Mouse (Mus musculus) small intestine, adult 2 months (tissue): ENCODE measurements around the gene Baiap2l1. TPM values are rescaled to one million over a fixed set of nuclear protein-coding genes. Genes with fewer than 3 reads are reported as not detected.

Experiments used
- H3K27ac ChIP-seq: fragments of 200-500 bp; 2 replicates; pipeline ENCODE4 v1.5.1; 2012; ENCODE audit warnings: low read depth, low read length, control low read depth, inconsistent platforms; ENCODE audit not compliant: insufficient read depth
- H3K27me3 ChIP-seq: fragments of 200-500 bp; 2 replicates; pipeline ENCODE4 v1.6.1; 2012; ENCODE audit warnings: mild to moderate bottlenecking, moderate library complexity, low read length, inconsistent platforms; ENCODE audit not compliant: control insufficient read depth, insufficient read depth
- H3K36me3 ChIP-seq: fragments of 200-500 bp; 2 replicates; pipeline ENCODE4 v1.6.1; 2012; ENCODE audit warnings: mild to moderate bottlenecking, low read length, control low read depth, inconsistent platforms; ENCODE audit not compliant: control insufficient read depth, insufficient read depth
- H3K4me1 ChIP-seq: fragments of 200-500 bp; 2 replicates; pipeline ENCODE4 v1.6.1; 2012; ENCODE audit warnings: low read length, inconsistent platforms, mixed read lengths; ENCODE audit not compliant: control insufficient read depth, insufficient read depth, insufficient read length
- H3K4me3 ChIP-seq: fragments of 200-500 bp; 2 replicates; pipeline ENCODE4 v1.5.1; 2012; ENCODE audit warnings: low read depth, mild to moderate bottlenecking, control low read depth, inconsistent platforms, low read length, moderate library complexity
- CTCF ChIP-seq: fragments of 200-500 bp; IDR thresholded peaks from 2 replicates; pipeline ENCODE4 v1.5.1; 2012; ENCODE audit warnings: low read depth, mild to moderate bottlenecking, control low read depth, inconsistent platforms, low read length, moderate library complexity, mixed read lengths; ENCODE audit not compliant: insufficient replicate concordance, insufficient read length; ENCODE audit errors: extremely low read depth
- POLR2A ChIP-seq: fragments of 200-500 bp; IDR thresholded peaks from 2 replicates; pipeline ENCODE4 v1.6.1; 2012; ENCODE audit warnings: low read depth, mild to moderate bottlenecking, control low read depth, inconsistent platforms, low read length, moderate library complexity
- WGBS: fragments of 180-500 bp; shearing (Covaris S2); methylation state at CpG from one replicate; pipeline ENCODE4 v1.1.7; 2018; 5-methylcytosine and 5-hydroxymethylcytosine counted together
- polyA plus RNA-seq: library from polyadenylated mRNA; depleted of rRNA; stranded (reverse); fragments of >200 nt; gene quantifications from 2 replicates; pipeline ENCODE4 v1.2.3, GENCODE M21; 2012

The Baiap2l1 gene
- polyA plus RNA-seq, 1 experiment: 49.1 TPM

- TF ChIP-seq CTCF (no peak), POLR2A (no peak)
- Histone ChIP-seq H3K4me3 (peak overlapping the region; percentile 81), H3K27ac (peak overlapping the region; percentile 35; the same call in 1 of the 2 replicates), H3K36me3 (peaks cover 15% of the 10 kb centered on the region), H3K27me3 (no peaks in the 10 kb centered on the region), H3K4me1 (peaks cover 33% of the 10 kb centered on the region)
- 15% methylated on average over 14 of the region's 14 CpGs for WGBS
Observed at GRCm38 (mm10) chr5:144258131-144258611, 99.7 kb downstream of the Baiap2l1 start.

GRCm38 (mm10) chr5:144257451-144258110 is 100.3 kb downstream of the Baiap2l1 start:
- Histone ChIP-seq H3K4me1 (peaks cover 33% of the 10 kb centered on the region), H3K27ac (peak overlapping the region; percentile 35; the same call in 1 of the 2 replicates), H3K4me3 (peak overlapping the region; percentile 81), H3K27me3 (no peaks in the 10 kb centered on the region), H3K36me3 (peaks cover 11% of the 10 kb centered on the region; the same call in 1 of the 2 replicates)
- 56% methylated on average over 3 of the region's 3 CpGs for WGBS
- TF ChIP-seq CTCF: 0 out of 2 replicates have a peak, but pooled peaks have one; percentile 28
- no peak for TF ChIP-seq POLR2A

- Histone ChIP-seq H3K27ac (peak overlapping the region; percentile 89), H3K4me3 (peak overlapping the region; percentile 81), H3K27me3 (no peaks in the 10 kb centered on the region), H3K36me3 (peaks cover 11% of the 10 kb centered on the region; the same call in 1 of the 2 replicates), H3K4me1 (peaks cover 36% of the 10 kb centered on the region)
- TF ChIP-seq POLR2A: no peak
- TF ChIP-seq CTCF: no peak
- 26% methylated on average over 1 of the region's 1 CpGs for WGBS
Observed at GRCm38 (mm10) chr5:144256888-144257287, 101.0 kb downstream of the Baiap2l1 start.

- Histone ChIP-seq H3K4me1 (peaks cover 37% of the 10 kb centered on the region), H3K27me3 (no peaks in the 10 kb centered on the region), H3K27ac (peak overlapping the region; percentile 89), H3K4me3 (peak overlapping the region; percentile 81), H3K36me3 (peaks cover 10% of the 10 kb centered on the region; the same call in 1 of the 2 replicates)
- TF ChIP-seq POLR2A: 0 out of 2 replicates have a peak, but pooled peaks have one; percentile 15
- peak; percentile 4; the same call in 1 of the 2 replicates for TF ChIP-seq CTCF
- WGBS: 3% methylated on average over 7 of the region's 7 CpGs
Observed at GRCm38 (mm10) chr5:144256541-144256870, 101.4 kb downstream of the Baiap2l1 start.

GRCm38 (mm10) chr5:144255632-144256540 is 102.0 kb downstream of the Baiap2l1 start:
- Histone ChIP-seq H3K36me3 (peaks cover 6% of the 10 kb centered on the region; the same call in 1 of the 2 replicates), H3K4me1 (peaks cover 38% of the 10 kb centered on the region), H3K4me3 (peak overlapping the region; percentile 81), H3K27ac (peak overlapping the region; percentile 89), H3K27me3 (no peaks in the 10 kb centered on the region)
- under 1% methylated on average over 39 of the region's 40 CpGs for WGBS
- no peak; the same call in 1 of the 2 replicates for TF ChIP-seq POLR2A
- TF ChIP-seq CTCF: no peak

- TF ChIP-seq CTCF: no peak
- peak; percentile 62 for TF ChIP-seq POLR2A
- WGBS: under 1% methylated on average over 77 of the region's 84 CpGs
- peak overlapping the region; percentile 81 for H3K4me3 ChIP-seq
- H3K36me3 ChIP-seq: no peaks in the 10 kb centered on the region
- H3K27me3 ChIP-seq: no peaks in the 10 kb centered on the region
- peak overlapping the region; percentile 82 for H3K27ac ChIP-seq
- peaks cover 38% of the 10 kb centered on the region for H3K4me1 ChIP-seq
Observed at GRCm38 (mm10) chr5:144254811-144255631, 102.9 kb downstream of the Baiap2l1 start.
